Mouse (Mus musculus): ENCODE results near the gene Neo1. TPM values are rescaled to one million over a fixed set of nuclear protein-coding genes. Genes with fewer than 3 reads are reported as not detected.

Gene Neo1
- polyA plus RNA-seq, 1 experiment: 28.6 TPM

- no peak for DNase-seq
- H3K4me3 ChIP-seq (replicated peaks; ENCODE audit: extremely low read depth, low read depth, low read length): no peak overlapping the region
- peaks cover 4% of the 10 kb centered on the region for H3K4me1 ChIP-seq (ENCODE audit: control insufficient read depth, insufficient read depth, low read length)
- no peak for TF ChIP-seq CTCF (IDR thresholded peaks at IDR 0.05; ENCODE audit: insufficient read depth, low read length)
- TF ChIP-seq POLR2A (IDR thresholded peaks at IDR 0.05; ENCODE audit: borderline replicate concordance, extremely low read depth, low read depth, low read length): no peak
- 89% methylated on average over 3 of the region's 3 CpGs for WGBS
Observed at GRCm38 (mm10) chr9:58844597-58844996, 191.6 kb downstream of the Neo1 start.

GRCm38 (mm10) chr9:58841655-58842054 lies 194.6 kb downstream of the Neo1 start:
- DNase-seq: peak; percentile 34
- H3K4me3 ChIP-seq (replicated peaks; ENCODE audit: extremely low read depth, low read depth, low read length): no peak overlapping the region
- 20% methylated on average over 6 of the region's 6 CpGs for WGBS
- TF ChIP-seq CTCF (IDR thresholded peaks at IDR 0.05; ENCODE audit: insufficient read depth, low read length): no peak
- no peak for TF ChIP-seq POLR2A (IDR thresholded peaks at IDR 0.05; ENCODE audit: borderline replicate concordance, extremely low read depth, low read depth, low read length)
- H3K4me1 ChIP-seq (ENCODE audit: control insufficient read depth, insufficient read depth, low read length): no peaks in the 10 kb centered on the region

GRCm38 (mm10) chr9:58838504-58838903 lies 197.7 kb downstream of the Neo1 start:
- 54% methylated on average over 5 of the region's 5 CpGs for WGBS
- Histone ChIP-seq H3K4me1 (ENCODE audit: control insufficient read depth, insufficient read depth, low read length) (no peaks in the 10 kb centered on the region), H3K4me3 (replicated peaks; ENCODE audit: extremely low read depth, low read depth, low read length) (no peak overlapping the region)
- TF ChIP-seq CTCF (IDR thresholded peaks at IDR 0.05; ENCODE audit: insufficient read depth, low read length) (no peak), POLR2A (IDR thresholded peaks at IDR 0.05; ENCODE audit: borderline replicate concordance, extremely low read depth, low read depth, low read length) (no peak)
- no peak for DNase-seq

- no peaks in the 10 kb centered on the region for H3K4me1 ChIP-seq (ENCODE audit: control insufficient read depth, insufficient read depth, low read length)
- no peak overlapping the region for H3K4me3 ChIP-seq (replicated peaks; ENCODE audit: extremely low read depth, low read depth, low read length)
- TF ChIP-seq POLR2A (IDR thresholded peaks at IDR 0.05; ENCODE audit: borderline replicate concordance, extremely low read depth, low read depth, low read length) (no peak), CTCF (IDR thresholded peaks at IDR 0.05; ENCODE audit: insufficient read depth, low read length) (no peak)
- no peak for DNase-seq
- WGBS: 56% methylated on average over 5 of the region's 5 CpGs
Observed at GRCm38 (mm10) chr9:58837174-58837573, 199.1 kb downstream of the Neo1 start.

GRCm38 (mm10) chr9:58832939-58833338 lies 203.3 kb downstream of the Neo1 start:
- DNase-seq: no peak
- Histone ChIP-seq H3K4me3 (replicated peaks; ENCODE audit: extremely low read depth, low read depth, low read length) (no peak overlapping the region), H3K4me1 (ENCODE audit: control insufficient read depth, insufficient read depth, low read length) (no peaks in the 10 kb centered on the region)
- 56% methylated on average over 3 of the region's 3 CpGs for WGBS
- TF ChIP-seq CTCF (IDR thresholded peaks at IDR 0.05; ENCODE audit: insufficient read depth, low read length) (no peak), POLR2A (IDR thresholded peaks at IDR 0.05; ENCODE audit: borderline replicate concordance, extremely low read depth, low read depth, low read length) (no peak)

GRCm38 (mm10) chr9:58829627-58830026 lies 206.6 kb downstream of the Neo1 start:
- WGBS: 75% methylated on average over 4 of the region's 4 CpGs
- Histone ChIP-seq H3K4me1 (ENCODE audit: control insufficient read depth, insufficient read depth, low read length) (no peaks in the 10 kb centered on the region), H3K4me3 (replicated peaks; ENCODE audit: extremely low read depth, low read depth, low read length) (no peak overlapping the region)
- TF ChIP-seq POLR2A (IDR thresholded peaks at IDR 0.05; ENCODE audit: borderline replicate concordance, extremely low read depth, low read depth, low read length) (no peak), CTCF (IDR thresholded peaks at IDR 0.05; ENCODE audit: insufficient read depth, low read length) (no peak)
- DNase-seq: no peak

Other genes with a start within 250 kb of the Neo1 start
- gene Hcn4, start 213.0 kb downstream of the Neo1 start, polyA plus RNA-seq (2012; rRNA removed): 0.62 and 0.67 TPM in 2 replicates